Mouse (Mus musculus): ENCODE results near the gene Dcbld1.

- TF ChIP-seq GATA1 (IDR thresholded peaks at IDR 0.05; ENCODE audit: low read length) = no peak
- no peak for TF ChIP-seq TAL1 (IDR thresholded peaks at IDR 0.05; ENCODE audit: low read length)
Measured at GRCm38 (mm10) chr10:52257768-52258167, 24.3 kb downstream of the Dcbld1 start.
